Mouse (Mus musculus): ENCODE data around the gene Med13. TPM values are rescaled to one million over a fixed set of nuclear protein-coding genes. Genes with fewer than 3 reads are reported as not detected.

The Med13 gene
- polyA plus RNA-seq, 1 experiment from 2014 or later = 15.5 TPM

DNA sequence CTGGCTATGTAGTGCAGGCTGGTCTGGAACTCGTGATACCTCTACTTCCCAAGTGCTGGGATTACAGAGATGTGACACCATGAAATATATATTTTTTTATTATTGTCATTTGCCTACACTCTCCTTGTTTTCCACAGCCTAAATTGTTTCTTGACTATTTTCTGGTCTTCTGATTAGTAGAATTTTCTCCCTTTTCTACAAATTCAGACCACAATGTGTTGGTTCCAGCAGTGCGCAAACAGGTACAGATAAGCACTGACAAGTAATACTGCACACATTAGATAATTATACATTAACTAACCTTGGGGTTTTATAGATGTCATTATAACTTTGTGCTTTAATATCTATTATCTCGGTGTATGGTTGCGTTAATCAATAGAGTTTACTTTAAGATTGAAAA, 37.7 kb upstream of the Med13 start:
- WGBS = 93% methylated on average over 4 of the region's 4 CpGs
- no peak for ATAC-seq (replicated peaks; ENCODE audit: low FRiP score)

DNA sequence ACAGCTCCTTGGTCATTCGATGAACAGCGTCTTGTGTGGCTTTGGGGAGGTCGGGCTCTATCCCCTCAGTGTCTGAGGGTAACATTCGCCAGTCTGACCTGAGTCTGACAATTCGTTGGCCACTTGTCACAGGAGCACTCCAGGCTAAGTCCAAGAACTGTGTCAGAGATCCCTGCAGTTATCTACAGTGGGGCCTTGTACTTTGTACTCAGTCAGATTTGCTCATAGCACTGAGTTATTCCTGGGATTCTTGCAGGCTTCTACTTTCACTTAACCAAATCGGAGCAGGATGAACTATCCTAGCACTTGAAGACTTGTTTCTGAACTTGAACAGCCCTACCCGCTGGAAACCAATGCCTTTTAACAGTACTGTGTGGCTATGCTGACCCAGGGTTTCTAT, 34.3 kb upstream of the Med13 start:
- no peaks in the 10 kb centered on the region for H3K9me3 ChIP-seq (ENCODE audit: control insufficient read depth, low read length)
- ATAC-seq (replicated peaks; ENCODE audit: low FRiP score) (no peak), DNase-seq (ENCODE audit: low spot score) (no peak)
- no peak overlapping the region for H3K27ac ChIP-seq (ENCODE audit: low read depth, low read length)
- no peaks in the 10 kb centered on the region for H3K36me3 ChIP-seq (ENCODE audit: control insufficient read depth, insufficient read depth, low read length)
- no peak overlapping the region for H3K4me3 ChIP-seq (ENCODE audit: low read depth, low read length)
- H3K9ac ChIP-seq (ENCODE audit: low read length) = no peak overlapping the region
- 89% methylated on average over 7 of the region's 7 CpGs for WGBS
- 0 out of 2 replicates have a peak, but pooled peaks cover 2% of the 10 kb centered on the region for H3K4me1 ChIP-seq (replicated peaks; ENCODE audit: control insufficient read depth, insufficient read depth, low read length)
- no peaks in the 10 kb centered on the region for H3K27me3 ChIP-seq (ENCODE audit: control insufficient read depth, insufficient read depth, low read length)
- no peak overlapping the region for H3K4me2 ChIP-seq (ENCODE audit: low read depth, low read length, severe bottlenecking)

More for the DNA sequence above, 37.7 kb upstream of the Med13 start:
- no peaks in the 10 kb centered on the region for H3K36me3 ChIP-seq (ENCODE audit: control insufficient read depth, insufficient read depth, low read length)
- no peak overlapping the region for H3K27ac ChIP-seq (ENCODE audit: low read depth, low read length)
- no peak for DNase-seq (ENCODE audit: low spot score)
- H3K4me2 ChIP-seq (ENCODE audit: low read depth, low read length, severe bottlenecking) = no peak overlapping the region
- H3K9me3 ChIP-seq (ENCODE audit: control insufficient read depth, low read length) = no peaks in the 10 kb centered on the region
- no peak overlapping the region for H3K9ac ChIP-seq (ENCODE audit: low read length)
- 0 out of 2 replicates have a peak, but pooled peaks cover 2% of the 10 kb centered on the region for H3K4me1 ChIP-seq (replicated peaks; ENCODE audit: control insufficient read depth, insufficient read depth, low read length)
- H3K4me3 ChIP-seq (ENCODE audit: low read depth, low read length) = no peak overlapping the region
- H3K27me3 ChIP-seq (ENCODE audit: control insufficient read depth, insufficient read depth, low read length) = no peaks in the 10 kb centered on the region

DNA sequence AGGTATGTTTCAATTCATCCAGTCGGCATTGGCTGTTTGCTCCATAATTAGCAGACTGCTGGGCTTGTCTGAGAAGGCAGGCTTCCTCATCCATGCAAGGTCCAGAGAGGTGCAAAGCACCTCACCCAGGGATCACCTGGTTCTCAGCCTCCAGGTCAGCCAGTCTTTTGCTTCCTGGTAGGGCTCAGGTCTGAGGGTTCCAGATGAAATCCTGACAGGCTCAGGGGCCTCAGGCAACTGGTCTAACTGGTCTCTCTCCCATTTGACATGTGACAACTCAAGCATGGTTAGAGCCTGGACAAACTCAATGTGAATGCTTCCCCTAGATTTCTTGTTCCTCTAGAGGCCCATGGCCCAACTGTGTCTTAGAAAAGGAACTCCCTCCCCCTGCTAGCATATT, 32.9 kb upstream of the Med13 start:
- Histone ChIP-seq H3K4me3 (ENCODE audit: low read depth, low read length) (no peak overlapping the region), H3K9ac (ENCODE audit: low read length) (no peak overlapping the region), H3K4me2 (ENCODE audit: low read depth, low read length, severe bottlenecking) (no peak overlapping the region), H3K27me3 (ENCODE audit: control insufficient read depth, insufficient read depth, low read length) (no peaks in the 10 kb centered on the region), H3K4me1 (replicated peaks; ENCODE audit: control insufficient read depth, insufficient read depth, low read length) (no peaks in the 10 kb centered on the region), H3K9me3 (ENCODE audit: control insufficient read depth, low read length) (no peaks in the 10 kb centered on the region), H3K27ac (ENCODE audit: low read depth, low read length) (no peak overlapping the region), H3K36me3 (ENCODE audit: control insufficient read depth, insufficient read depth, low read length) (no peaks in the 10 kb centered on the region)
- ATAC-seq (replicated peaks; ENCODE audit: low FRiP score) (no peak), DNase-seq (ENCODE audit: low spot score) (no peak)
- 57% methylated on average over 1 of the region's 1 CpGs for WGBS

DNA sequence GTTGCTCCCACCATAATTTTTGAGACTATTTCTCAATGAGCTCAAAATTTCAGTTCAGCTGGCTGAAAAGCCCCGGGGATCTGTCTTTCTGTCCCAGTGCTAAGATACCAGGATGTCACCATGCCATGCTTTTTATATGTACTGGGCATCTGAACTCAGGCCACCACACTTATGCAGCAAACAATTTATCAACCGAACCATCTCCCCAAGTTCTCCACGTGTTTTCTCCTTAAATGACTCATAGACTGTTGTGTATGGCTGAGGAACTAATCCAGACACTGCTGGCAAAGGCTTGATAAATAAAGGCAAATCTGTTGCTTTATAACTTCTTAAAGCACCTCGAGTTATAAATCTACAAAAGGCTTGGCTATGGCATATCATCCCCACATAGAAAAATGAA, 32.1 kb upstream of the Med13 start:
- Histone ChIP-seq H3K4me2 (ENCODE audit: low read depth, low read length, severe bottlenecking) (no peak overlapping the region), H3K9me3 (ENCODE audit: control insufficient read depth, low read length) (no peaks in the 10 kb centered on the region), H3K36me3 (ENCODE audit: control insufficient read depth, insufficient read depth, low read length) (no peaks in the 10 kb centered on the region), H3K4me1 (replicated peaks; ENCODE audit: control insufficient read depth, insufficient read depth, low read length) (no peaks in the 10 kb centered on the region), H3K27ac (ENCODE audit: low read depth, low read length) (no peak overlapping the region), H3K27me3 (ENCODE audit: control insufficient read depth, insufficient read depth, low read length) (no peaks in the 10 kb centered on the region), H3K9ac (ENCODE audit: low read length) (no peak overlapping the region), H3K4me3 (ENCODE audit: low read depth, low read length) (no peak overlapping the region)
- ATAC-seq (replicated peaks; ENCODE audit: low FRiP score) = no peak
- WGBS = 81% methylated on average over 4 of the region's 4 CpGs
- DNase-seq (ENCODE audit: low spot score) = no peak

DNA sequence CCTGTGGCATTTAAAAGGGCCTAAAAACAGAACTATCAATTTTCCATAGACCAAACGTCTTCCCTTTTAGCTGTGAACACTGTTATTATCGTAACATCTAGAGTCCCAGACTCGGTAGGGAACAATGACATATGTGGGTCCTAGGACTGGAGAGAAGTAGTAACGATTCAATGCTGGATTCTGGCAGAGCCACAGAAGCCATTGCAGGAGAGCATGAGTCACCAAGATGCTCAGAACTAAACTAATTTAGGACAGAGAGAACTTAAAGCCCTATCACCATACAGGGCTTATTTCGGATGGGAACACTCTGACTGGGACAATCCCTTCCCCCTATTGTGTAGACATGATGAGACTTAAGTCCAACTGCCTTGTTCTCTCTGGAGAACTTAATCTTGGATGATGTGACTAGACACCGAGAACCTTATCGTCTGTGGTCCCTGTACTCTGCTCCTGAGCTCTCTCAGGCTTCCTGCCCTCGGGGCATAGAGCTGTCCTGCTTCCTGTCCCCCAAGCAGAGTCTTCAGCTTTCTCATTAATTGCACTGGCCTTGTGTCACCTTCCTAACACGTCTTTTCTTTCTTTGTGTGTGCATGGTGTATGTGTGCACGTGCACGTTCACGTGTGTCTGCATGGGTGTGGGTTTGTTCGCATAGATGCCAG, 31.5 kb upstream of the Med13 start:
- Histone ChIP-seq H3K36me3 (ENCODE audit: control insufficient read depth, insufficient read depth, low read length) (no peaks in the 10 kb centered on the region), H3K9me3 (ENCODE audit: control insufficient read depth, low read length) (no peaks in the 10 kb centered on the region), H3K9ac (ENCODE audit: low read length) (no peak overlapping the region), H3K4me2 (ENCODE audit: low read depth, low read length, severe bottlenecking) (no peak overlapping the region), H3K4me1 (replicated peaks; ENCODE audit: control insufficient read depth, insufficient read depth, low read length) (no peaks in the 10 kb centered on the region), H3K27me3 (ENCODE audit: control insufficient read depth, insufficient read depth, low read length) (no peaks in the 10 kb centered on the region), H3K4me3 (ENCODE audit: low read depth, low read length) (no peak overlapping the region), H3K27ac (ENCODE audit: low read depth, low read length) (no peak overlapping the region)
- WGBS = 82% methylated on average over 13 of the region's 13 CpGs
- DNase-seq (ENCODE audit: low spot score) (no peak), ATAC-seq (replicated peaks; ENCODE audit: low FRiP score) (no peak)

DNA sequence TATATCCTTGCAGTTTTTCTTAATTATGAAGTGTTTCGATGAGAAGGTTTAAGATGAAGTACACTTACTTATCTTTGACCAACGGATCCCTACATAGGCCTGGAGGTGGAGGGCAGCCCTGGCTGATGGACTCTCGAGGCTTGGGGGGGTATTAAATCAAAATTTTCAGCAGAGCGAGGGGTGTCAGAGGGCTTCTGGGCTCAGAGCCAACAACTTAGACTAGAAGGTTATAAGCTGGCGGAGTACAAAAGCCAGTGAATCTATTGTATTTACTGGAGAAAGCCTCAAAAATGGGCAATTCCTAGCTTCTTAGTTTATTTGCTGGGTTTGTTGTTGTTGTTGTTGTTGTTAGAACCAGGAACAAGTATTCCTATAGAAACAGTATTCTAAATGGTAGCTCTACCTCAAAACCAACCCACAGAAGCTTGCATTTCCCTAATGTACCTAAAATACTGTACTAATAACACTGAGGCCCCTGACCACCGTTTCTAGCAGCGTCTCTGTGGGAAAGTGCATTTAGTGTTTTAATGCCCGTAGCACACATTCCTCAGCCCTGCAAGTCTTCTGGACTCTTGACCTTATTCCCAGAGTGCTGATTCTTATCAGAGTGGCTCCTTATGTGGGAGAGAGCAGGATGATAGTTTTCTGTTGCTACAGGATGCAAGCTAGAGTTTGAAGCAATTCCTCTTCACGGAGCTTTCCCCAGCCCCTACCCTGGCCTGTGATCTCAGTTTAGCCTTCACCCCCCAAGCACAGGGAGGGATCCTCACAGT, 29.9 kb upstream of the Med13 start:
- ATAC-seq (replicated peaks; ENCODE audit: low FRiP score) = no peak
- Histone ChIP-seq H3K9ac (ENCODE audit: low read length) (no peak overlapping the region), H3K36me3 (ENCODE audit: control insufficient read depth, insufficient read depth, low read length) (no peaks in the 10 kb centered on the region), H3K4me1 (replicated peaks; ENCODE audit: control insufficient read depth, insufficient read depth, low read length) (no peaks in the 10 kb centered on the region), H3K4me2 (ENCODE audit: low read depth, low read length, severe bottlenecking) (no peak overlapping the region), H3K27me3 (ENCODE audit: control insufficient read depth, insufficient read depth, low read length) (no peaks in the 10 kb centered on the region), H3K27ac (ENCODE audit: low read depth, low read length) (no peak overlapping the region), H3K9me3 (ENCODE audit: control insufficient read depth, low read length) (no peaks in the 10 kb centered on the region), H3K4me3 (ENCODE audit: low read depth, low read length) (no peak overlapping the region)
- no peak for DNase-seq (ENCODE audit: low spot score)
- WGBS = 74% methylated on average over 9 of the region's 9 CpGs

DNA sequence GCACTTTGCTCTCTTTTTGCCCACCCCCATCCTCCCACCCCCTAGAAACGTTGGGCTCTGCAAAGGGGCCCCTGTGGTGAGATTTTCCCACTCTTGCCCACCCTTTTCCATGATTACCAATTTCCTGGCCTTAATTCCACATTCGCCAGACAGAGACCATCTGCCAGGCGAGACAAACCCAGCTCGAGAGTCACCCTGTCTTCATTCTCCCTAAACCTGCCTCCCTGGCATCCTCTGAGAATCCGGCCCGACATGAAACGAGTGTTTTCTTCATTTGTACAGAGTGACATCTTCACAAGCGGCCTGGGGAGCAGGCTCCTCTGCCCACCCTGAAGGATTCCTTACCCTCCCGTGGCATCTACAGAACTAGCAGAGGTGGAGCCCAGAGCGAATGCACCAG, 29.2 kb upstream of the Med13 start:
- Histone ChIP-seq H3K4me2 (ENCODE audit: low read depth, low read length, severe bottlenecking) (no peak overlapping the region), H3K36me3 (ENCODE audit: control insufficient read depth, insufficient read depth, low read length) (no peaks in the 10 kb centered on the region), H3K27me3 (ENCODE audit: control insufficient read depth, insufficient read depth, low read length) (no peaks in the 10 kb centered on the region), H3K9ac (ENCODE audit: low read length) (no peak overlapping the region), H3K4me3 (ENCODE audit: low read depth, low read length) (no peak overlapping the region), H3K27ac (ENCODE audit: low read depth, low read length) (no peak overlapping the region), H3K4me1 (replicated peaks; ENCODE audit: control insufficient read depth, insufficient read depth, low read length) (no peaks in the 10 kb centered on the region), H3K9me3 (ENCODE audit: control insufficient read depth, low read length) (no peaks in the 10 kb centered on the region)
- 77% methylated on average over 10 of the region's 10 CpGs for WGBS
- DNase-seq (ENCODE audit: low spot score) (no peak), ATAC-seq (replicated peaks; ENCODE audit: low FRiP score) (no peak)

DNA sequence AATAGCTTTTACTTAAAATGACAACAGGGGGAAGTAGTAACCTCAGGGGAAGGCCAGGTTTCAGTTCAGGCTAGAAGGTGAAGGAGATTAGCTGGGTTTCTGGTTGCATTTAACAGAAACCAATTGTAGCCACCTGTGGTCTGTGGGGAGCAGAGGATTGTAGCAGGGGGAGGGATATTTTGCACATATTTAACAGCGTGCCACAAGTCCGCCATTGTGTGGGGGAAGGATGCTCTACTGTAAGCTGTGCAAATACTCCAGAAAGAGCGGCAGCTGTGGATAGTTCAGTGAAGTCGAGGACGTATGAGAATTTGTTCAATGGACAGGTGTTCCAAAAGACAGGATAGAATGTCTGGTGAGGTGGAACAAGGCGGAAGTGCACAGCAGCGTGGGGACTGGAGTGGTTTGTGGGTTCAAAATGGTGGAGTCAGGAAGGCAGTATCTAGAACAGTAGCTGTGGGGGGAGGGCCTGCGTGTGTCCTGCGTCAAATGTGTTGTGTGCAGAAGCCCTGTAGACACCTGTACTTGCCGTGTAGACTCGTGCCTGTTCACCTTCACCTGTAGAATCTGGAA, 28.4 kb upstream of the Med13 start:
- H3K27me3 ChIP-seq (ENCODE audit: control insufficient read depth, insufficient read depth, low read length) = no peaks in the 10 kb centered on the region
- H3K27ac ChIP-seq (ENCODE audit: low read depth, low read length) = no peak overlapping the region
- ATAC-seq (replicated peaks; ENCODE audit: low FRiP score) (no peak), DNase-seq (ENCODE audit: low spot score) (no peak)
- H3K4me3 ChIP-seq (ENCODE audit: low read depth, low read length) = no peak overlapping the region
- H3K36me3 ChIP-seq (ENCODE audit: control insufficient read depth, insufficient read depth, low read length) = no peaks in the 10 kb centered on the region
- WGBS = 87% methylated on average over 11 of the region's 11 CpGs
- H3K4me2 ChIP-seq (ENCODE audit: low read depth, low read length, severe bottlenecking) = no peak overlapping the region
- no peak overlapping the region for H3K9ac ChIP-seq (ENCODE audit: low read length)
- no peaks in the 10 kb centered on the region for H3K9me3 ChIP-seq (ENCODE audit: control insufficient read depth, low read length)
- H3K4me1 ChIP-seq (replicated peaks; ENCODE audit: control insufficient read depth, insufficient read depth, low read length) = no peaks in the 10 kb centered on the region

Measured in forebrain, embryonic 11.5 days (tissue).